Mouse (Mus musculus): Measurements from ENCODE around the gene Sos2.

Sos2 gene

GRCm38 (mm10) chr12:69681566-69682061 is at the start of gene Sos2:
Sos2 (minus strand) TSS chr12:69681852.
- ChIA-PET CTCF (no interaction called here), POLR2A (interaction anchor here in 2 of 4 experiments (0.7 to 2.3 kb wide), 7 partner anchors 10 to 555 kb away, joined by 3 to 8 read pairs (median 4); partner anchors contain the start of genes Atp5s (in 1 of the 2) and L2hgdh (in 1 of the 2))

- ChIA-PET POLR2A (interaction anchor here in 2 of 4 experiments (0.7 to 1.6 kb wide), 4 partner anchors 10 to 407 kb away, joined by 3 to 5 read pairs (median 4); no protein-coding TSS in a partner anchor), CTCF (no interaction called here)
Measured at GRCm38 (mm10) chr12:69730306-69730705, 48.7 kb upstream of the Sos2 start.

GRCm38 (mm10) chr12:69729246-69729645 is 47.6 kb upstream of the Sos2 start:
- POLR2A ChIA-PET = interaction anchor here in 3 of 4 experiments (0.6 to 1.6 kb wide), 8 partner anchors 12 to 532 kb away, joined by 3 to 5 read pairs (median 3); partner anchors contain the start of gene Gm49383 (in 1 of the 3)
- CTCF ChIA-PET = interaction anchor here in 1 of 4 experiments (0.6 kb wide), 1 partner anchor 211 kb away, joined by 3 read pairs; no protein-coding TSS in a partner anchor

GRCm38 (mm10) chr12:69724711-69725460 is 43.2 kb upstream of the Sos2 start, which contains the start of the genes L2hgdh and Atp5s:
L2hgdh (minus strand) TSS chr12:69724873.
Atp5s (plus strand) TSS chr12:69724950.
- POLR2A ChIA-PET = interaction anchor here in 3 of 4 experiments (0.5 to 3.9 kb wide), 42 partner anchors 9 to 1100 kb away, joined by 3 to 32 read pairs (median 3); partner anchors contain the start of genes Map4k5 (in 3 of the 3), Rps29 (in 2 of the 3), Atl1 (in 1 of the 3) and Frmd6 (in 1 of the 3)
- CTCF ChIA-PET = interaction anchor here in 3 of 4 experiments (0.5 to 2.1 kb wide), 3 partner anchors 9 to 1099 kb away, joined by 3 to 5 read pairs (median 4); no protein-coding TSS in a partner anchor

GRCm38 (mm10) chr12:69724018-69724710 is 42.5 kb upstream of the Sos2 start:
- ChIA-PET POLR2A (interaction anchor here in 3 of 4 experiments (0.6 to 3.9 kb wide), 33 partner anchors 10 to 1101 kb away, joined by 3 to 32 read pairs (median 4); partner anchors contain the start of genes Map4k5 (in 2 of the 3), Rps29 (in 2 of the 3), Cdkl1 (in 1 of the 3) and Frmd6 (in 1 of the 3)), CTCF (interaction anchor here in 1 of 4 experiments (2.1 kb wide), 1 partner anchor 10 kb away, joined by 5 read pairs; no protein-coding TSS in a partner anchor)

DNA sequence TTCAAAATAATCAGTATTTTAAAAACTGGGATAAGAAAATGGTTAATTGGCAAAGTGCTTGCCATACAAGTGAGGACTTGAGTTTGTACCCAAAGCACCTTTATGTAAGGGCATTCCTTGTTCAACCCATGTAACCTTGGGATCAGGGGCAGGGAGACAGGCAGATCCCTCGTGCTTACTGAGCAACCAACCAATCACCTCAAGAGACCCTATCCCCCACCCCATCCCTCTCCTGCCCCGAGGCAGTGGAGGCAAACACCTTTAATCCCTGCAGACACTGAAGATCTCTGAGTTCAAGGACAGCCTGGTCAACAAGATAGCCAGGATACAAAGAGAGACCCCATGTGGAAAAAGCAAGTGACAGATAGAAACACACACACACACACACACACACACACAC is 41.7 kb upstream of the Sos2 start:
- ChIA-PET POLR2A (interaction anchor here in 3 of 4 experiments (0.6 to 3.9 kb wide), 10 partner anchors 9 to 1102 kb away, joined by 3 to 32 read pairs (median 4); partner anchors contain the start of gene Frmd6 (in 1 of the 3)), CTCF (no interaction called here)

DNA sequence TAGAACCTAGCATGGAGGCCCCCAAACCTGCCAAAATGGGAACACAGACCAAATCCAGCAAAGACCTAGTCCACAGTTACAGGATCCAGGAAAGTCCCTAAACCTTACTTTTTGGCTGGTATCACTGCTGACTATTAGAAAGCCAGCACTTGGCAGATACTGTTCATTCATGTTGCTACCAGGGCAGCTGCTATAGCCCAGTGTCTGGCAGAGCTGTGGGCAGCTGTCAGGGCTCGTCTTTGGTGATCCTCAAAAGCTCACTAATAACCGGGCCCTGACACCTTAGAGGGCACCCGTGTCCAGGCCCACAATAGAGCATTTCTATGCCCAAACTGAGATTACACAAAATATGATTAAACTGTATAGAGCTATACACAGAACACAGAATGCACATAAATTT is 41.2 kb upstream of the Sos2 start:
- ChIA-PET CTCF (no interaction called here), POLR2A (interaction anchor here in 1 of 4 experiments (0.8 kb wide), 1 partner anchor 11 kb away, joined by 3 read pairs; no protein-coding TSS in a partner anchor)

GRCm38 (mm10) chr12:69713628-69714027 is 32.0 kb upstream of the Sos2 start:
- ChIA-PET POLR2A (interaction anchor here in 2 of 4 experiments (0.9 to 5.0 kb wide), 6 partner anchors 12 to 47 kb away, joined by 3 to 32 read pairs (median 3); partner anchors contain the start of genes Atp5s (in 2 of the 2) and L2hgdh (in 2 of the 2)), CTCF (no interaction called here)

DNA sequence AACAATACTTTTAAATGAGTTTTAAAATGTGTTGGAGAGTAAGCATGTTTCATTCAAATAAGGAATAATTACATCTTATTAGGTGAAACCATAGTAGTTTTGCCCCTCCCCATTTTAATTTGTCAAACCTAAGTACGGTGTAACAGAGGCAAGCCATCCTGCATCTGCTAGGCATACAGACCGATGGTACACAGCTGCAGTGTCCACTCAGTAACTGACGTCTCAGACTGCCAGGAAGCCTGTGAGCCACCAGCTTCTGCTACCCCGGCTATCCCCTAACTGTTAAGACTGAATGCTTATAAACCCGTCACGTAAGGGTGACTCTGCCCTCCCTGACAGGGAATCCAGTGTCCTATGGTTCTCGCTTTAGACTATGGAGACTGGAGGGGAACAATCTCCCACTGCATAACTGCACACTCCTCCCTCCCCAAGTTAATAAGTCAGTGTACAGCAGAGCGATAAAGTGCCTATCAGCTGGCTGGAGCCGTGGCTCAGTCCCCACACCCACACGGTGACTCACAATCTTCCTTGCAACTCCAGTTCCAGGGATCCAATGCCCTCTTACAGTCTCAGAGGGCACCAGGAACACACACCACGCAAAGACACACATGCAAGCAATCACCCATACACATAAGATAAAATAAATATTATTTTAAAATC is 23.3 kb upstream of the Sos2 start:
- CTCF ChIA-PET = no interaction called here
- POLR2A ChIA-PET = interaction anchor here in 1 of 4 experiments (0.6 kb wide), 1 partner anchor 63 kb away, joined by 4 read pairs; no protein-coding TSS in a partner anchor

DNA sequence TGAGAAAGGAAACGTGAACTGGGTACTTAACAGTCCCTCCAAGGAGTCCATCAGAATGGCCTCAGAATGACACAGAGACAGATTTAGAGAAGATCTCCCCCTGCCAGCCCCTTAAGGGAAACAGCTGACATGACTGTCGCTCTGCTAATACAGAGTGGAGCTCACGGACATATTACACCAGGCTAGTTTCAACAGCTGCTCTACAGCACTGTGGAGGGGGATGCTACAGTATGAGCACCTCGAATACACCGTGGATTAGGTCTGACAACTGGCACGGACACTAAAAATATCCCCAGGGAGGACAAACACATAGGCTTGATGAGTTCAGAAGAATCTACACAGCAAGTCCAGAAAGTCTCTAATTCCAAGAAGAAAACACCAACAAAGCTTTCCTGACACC is 16.7 kb upstream of the Sos2 start:
- ChIA-PET CTCF (interaction anchor here in 1 of 4 experiments (0.6 kb wide), 1 partner anchor 429 kb away, joined by 5 read pairs; no protein-coding TSS in a partner anchor), POLR2A (no interaction called here)

DNA sequence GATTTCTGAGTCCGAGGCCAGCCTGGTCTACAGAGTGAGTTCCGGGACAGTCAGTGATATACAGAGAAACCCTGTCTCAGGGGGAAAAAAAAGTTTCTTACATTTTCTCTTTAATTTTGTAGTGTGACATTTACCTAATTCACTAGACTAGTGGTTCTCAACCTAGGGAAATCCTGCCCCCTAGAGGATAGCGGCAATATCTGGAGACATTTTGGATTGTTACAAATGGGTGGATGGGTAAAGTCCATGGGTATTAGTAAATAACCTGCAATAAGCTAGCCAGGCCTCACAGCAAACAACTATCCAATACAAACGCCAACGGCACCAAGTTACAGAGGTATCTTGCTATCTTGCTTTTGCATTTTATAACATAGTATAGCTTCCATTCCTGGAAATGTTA is 15.1 kb upstream of the Sos2 start:
- POLR2A ChIA-PET = interaction anchor here in 1 of 4 experiments (0.7 kb wide), 1 partner anchor 28 kb away, joined by 3 read pairs; the partner anchor contains the start of genes Atp5s and L2hgdh

DNA sequence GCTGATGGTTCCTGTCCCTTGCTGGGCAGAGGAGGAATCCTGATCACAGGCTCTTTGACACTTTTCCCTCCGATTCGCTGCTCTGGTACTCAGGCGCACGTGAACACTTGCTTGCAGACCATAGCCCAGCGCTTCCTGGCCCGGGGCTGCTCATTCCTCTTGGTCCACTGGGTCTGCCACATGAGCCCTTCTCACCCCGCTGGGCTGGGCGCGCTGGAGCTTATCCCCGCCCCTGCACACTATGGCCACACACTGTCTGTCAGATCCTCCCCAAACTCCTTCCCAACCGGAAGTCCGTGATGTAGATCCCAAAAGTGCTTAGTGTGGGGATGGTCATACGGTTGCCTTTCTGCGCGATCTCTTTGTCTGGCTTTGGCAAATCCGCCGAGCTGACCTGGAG is 11.8 kb upstream of the Sos2 start:
- ChIA-PET CTCF (interaction anchor here in 2 of 4 experiments (1.0 to 1.1 kb wide), 2 partner anchors 327 to 464 kb away, joined by 3 read pairs; no protein-coding TSS in a partner anchor), POLR2A (interaction anchor here in 2 of 4 experiments (0.6 to 2.4 kb wide), 13 partner anchors 8 to 326 kb away, joined by 3 to 11 read pairs (median 3); partner anchors contain the start of genes Atp5s (in 1 of the 2), L2hgdh (in 1 of the 2) and Vcpkmt (in 1 of the 2))

More for the DNA sequence above, 15.1 kb upstream of the Sos2 start:
- CTCF ChIA-PET = interaction anchor here in 2 of 4 experiments (0.7 to 0.9 kb wide), 2 partner anchors 13 to 411 kb away, joined by 3 to 4 read pairs; no protein-coding TSS in a partner anchor

- CTCF ChIA-PET = no interaction called here
- POLR2A ChIA-PET = interaction anchor here in 1 of 4 experiments (0.7 kb wide), 1 partner anchor 468 kb away, joined by 3 read pairs; no protein-coding TSS in a partner anchor
Measured at GRCm38 (mm10) chr12:69690714-69691113, 9.1 kb upstream of the Sos2 start.

DNA sequence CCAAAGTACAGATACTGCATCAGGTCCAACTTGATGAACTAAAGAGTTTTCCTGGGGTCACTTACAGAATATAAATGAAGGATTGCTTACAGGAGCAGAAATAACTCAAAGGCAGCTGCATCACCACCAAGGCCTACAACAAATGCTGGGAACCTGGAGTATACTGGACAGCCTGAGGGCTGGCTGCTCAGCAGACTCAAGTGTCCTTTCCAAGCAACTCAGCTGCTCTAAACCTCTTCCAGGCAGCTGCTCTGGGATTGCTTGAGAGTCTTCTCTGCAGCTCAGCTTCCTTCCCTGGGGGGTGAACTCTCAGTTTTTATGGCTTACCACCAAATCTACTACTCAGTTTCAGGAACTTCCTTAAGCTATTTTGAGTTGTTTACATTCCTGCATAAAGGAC is 7.4 kb upstream of the Sos2 start:
- POLR2A ChIA-PET = interaction anchor here in 2 of 4 experiments (0.7 to 1.0 kb wide), 2 partner anchors 113 to 132 kb away, joined by 3 read pairs; no protein-coding TSS in a partner anchor
- CTCF ChIA-PET = no interaction called here

DNA sequence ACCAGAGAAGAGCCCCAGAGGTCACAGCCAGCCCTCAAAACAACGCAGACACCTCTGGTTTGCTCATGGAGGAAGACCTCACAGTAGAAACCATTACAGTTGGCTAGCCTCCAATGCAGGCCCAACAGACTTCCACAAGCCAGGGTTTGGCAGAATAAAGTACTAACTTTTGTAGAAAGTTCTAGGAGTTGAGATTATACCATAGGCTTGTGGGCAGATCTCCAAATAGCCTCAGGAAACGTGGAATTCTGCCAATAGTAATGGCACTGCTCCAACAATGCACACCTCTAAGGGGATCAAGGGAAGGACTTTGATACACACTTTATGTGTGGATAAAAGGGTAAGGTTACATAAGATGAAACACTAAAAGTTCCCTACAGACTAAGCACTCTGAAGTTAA is 6.7 kb upstream of the Sos2 start:
- POLR2A ChIA-PET = no interaction called here
- CTCF ChIA-PET = no interaction called here

DNA sequence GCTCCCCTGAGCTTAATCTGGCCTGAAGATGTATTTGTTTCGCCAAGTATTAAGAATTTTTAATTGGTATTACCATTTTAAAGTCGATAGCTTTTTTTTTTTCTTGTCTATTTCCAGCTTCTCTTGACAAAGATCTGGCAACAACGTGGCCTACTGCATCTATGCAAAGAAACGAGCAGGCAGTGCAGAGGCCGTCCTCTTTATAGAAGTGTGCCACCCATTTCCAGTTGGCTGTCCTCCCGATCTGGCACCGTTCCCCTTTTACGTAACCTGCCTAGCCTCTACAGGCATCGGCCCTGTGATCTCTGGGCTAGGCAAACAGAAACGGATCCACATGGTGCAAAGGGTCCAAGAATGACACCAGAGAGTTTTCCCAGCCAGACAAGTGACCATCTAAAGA is 1.9 kb upstream of the Sos2 start:
- ChIA-PET POLR2A (interaction anchor here in 2 of 4 experiments (0.7 to 1.8 kb wide), 3 partner anchors 10 to 106 kb away, joined by 3 to 8 read pairs (median 4); no protein-coding TSS in a partner anchor), CTCF (interaction anchor here in 2 of 4 experiments (0.6 to 1.1 kb wide), 3 partner anchors 13 to 317 kb away, joined by 3 to 5 read pairs (median 4); no protein-coding TSS in a partner anchor)

DNA sequence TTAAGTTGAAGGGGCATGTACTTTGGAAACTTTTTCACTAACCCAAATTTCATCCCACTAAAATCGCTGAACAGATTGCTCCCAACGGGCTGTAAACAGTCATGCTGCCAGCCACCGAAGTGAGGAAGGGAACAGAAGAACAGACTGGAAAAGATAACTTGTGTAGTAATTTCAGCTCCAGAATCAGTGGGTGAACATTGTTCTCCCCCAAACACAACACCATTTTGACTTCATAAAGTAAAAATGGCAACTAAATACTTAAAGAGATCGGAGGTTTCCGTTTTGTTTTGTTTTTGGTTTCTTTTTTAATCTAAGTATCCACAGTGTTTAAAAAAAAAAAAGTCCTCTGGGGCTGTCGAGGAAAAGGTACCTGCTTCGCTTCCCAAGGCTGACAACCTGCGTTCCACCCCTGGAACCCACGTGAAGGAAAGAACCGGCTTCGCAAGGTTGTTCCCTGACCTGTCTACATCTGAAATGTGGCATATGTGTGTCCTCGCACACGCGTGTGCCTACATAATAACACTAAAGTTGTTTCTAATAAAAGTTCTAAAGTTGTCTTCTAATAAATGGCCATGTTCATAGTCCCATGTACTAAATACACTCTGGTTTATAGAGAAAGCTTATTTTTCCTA is 1.3 kb upstream of the Sos2 start:
- POLR2A ChIA-PET = interaction anchor here in 2 of 4 experiments (0.6 to 1.8 kb wide), 6 partner anchors 10 to 286 kb away, joined by 3 to 8 read pairs (median 4); no protein-coding TSS in a partner anchor
- CTCF ChIA-PET = interaction anchor here in 1 of 4 experiments (1.1 kb wide), 1 partner anchor 14 kb away, joined by 4 read pairs; no protein-coding TSS in a partner anchor

Data from embryonic stem cell, embryonic (primary cell).